Mouse (Mus musculus) hindbrain, postnatal 0 days (tissue): ENCODE data around the gene Bivm. TPM values are rescaled to one million over a fixed set of nuclear protein-coding genes. Genes with fewer than 3 reads are reported as not detected.

Source experiments
- ATAC-seq: fragments of 200-750 bp; cut with Nextera tagmentation; 2 replicates; pipeline ENCODE4 v1.8.0; 2017; ENCODE audit warnings: mild to moderate bottlenecking, moderate TSS enrichment, moderate library complexity
- DNase-seq: peaks from one replicate; pipeline ENCODE4 v3.0.0-alpha.2; 2015; ENCODE audit warnings: low spot score
- H3K27ac ChIP-seq: fragments of 300-500 bp; sonication (generic); 2 replicates; pipeline ENCODE4 v1.5.1; 2014; ENCODE audit warnings: mild to moderate bottlenecking
- H3K27me3 ChIP-seq: fragments of 300-500 bp; sonication (generic); 2 replicates; pipeline ENCODE4 v1.6.1; 2014; ENCODE audit warnings: low read length, mixed read lengths; ENCODE audit not compliant: insufficient read depth
- H3K36me3 ChIP-seq: fragments of 300-500 bp; sonication (generic); 2 replicates; pipeline ENCODE4 v1.6.1; 2014; ENCODE audit warnings: low read length, mixed read lengths; ENCODE audit not compliant: insufficient read depth
- H3K4me1 ChIP-seq: fragments of 300-500 bp; sonication (generic); 2 replicates; pipeline ENCODE4 v1.6.1; 2014; ENCODE audit warnings: antibody characterized with exemption, low read length, mixed read lengths; ENCODE audit not compliant: insufficient read depth
- H3K4me2 ChIP-seq: fragments of 300-500 bp; sonication (generic); 2 replicates; pipeline ENCODE4 v1.6.1; 2014; ENCODE audit warnings: low read depth, mild to moderate bottlenecking, low read length, moderate library complexity, mixed read lengths
- H3K4me3 ChIP-seq: fragments of 300-500 bp; sonication (generic); 2 replicates; pipeline ENCODE4 v1.5.1; 2014; ENCODE audit warnings: low read length
- H3K9ac ChIP-seq: fragments of 300-500 bp; sonication (generic); replicated peaks from 2 replicates; pipeline ENCODE4 v1.6.1; 2014; ENCODE audit warnings: mild to moderate bottlenecking, low read length, moderate library complexity, mixed read lengths
- H3K9me3 ChIP-seq: fragments of 300-500 bp; sonication (generic); 2 replicates; pipeline ENCODE4 v1.6.1; 2016; ENCODE audit warnings: low read length, mixed read lengths
- CTCF ChIP-seq: IDR thresholded peaks from 2 replicates; pipeline ENCODE4 v1.5.1; 2016; ENCODE audit warnings: antibody characterized with exemption, control low read depth, low read depth
- WGBS: fragments of 180-500 bp; shearing (Covaris S2); extraction: QIAGEN DNeasy Blood & Tissue Kit; methylation state at CpG from one replicate; pipeline ENCODE4 v1.1.7; 2014; 5-methylcytosine and 5-hydroxymethylcytosine counted together
- polyA plus RNA-seq: library from polyadenylated mRNA; unstranded; fragments of >200 nt; fragmentation: Nextera tagmentation; extraction: Ambion mirVana; gene quantifications from 2 replicates; pipeline ENCODE4 v1.2.1, GENCODE M21; 2015
- total RNA-seq: library from RNA; depleted of rRNA; stranded (reverse); fragments of >200 nt; gene quantifications from 2 replicates; pipeline ENCODE4 v1.2.3, GENCODE M21; 2014

Bivm gene
- total and polyA plus RNA-seq, 2 experiments from 2014 or later = 21.3 to 28.0 TPM

DNA sequence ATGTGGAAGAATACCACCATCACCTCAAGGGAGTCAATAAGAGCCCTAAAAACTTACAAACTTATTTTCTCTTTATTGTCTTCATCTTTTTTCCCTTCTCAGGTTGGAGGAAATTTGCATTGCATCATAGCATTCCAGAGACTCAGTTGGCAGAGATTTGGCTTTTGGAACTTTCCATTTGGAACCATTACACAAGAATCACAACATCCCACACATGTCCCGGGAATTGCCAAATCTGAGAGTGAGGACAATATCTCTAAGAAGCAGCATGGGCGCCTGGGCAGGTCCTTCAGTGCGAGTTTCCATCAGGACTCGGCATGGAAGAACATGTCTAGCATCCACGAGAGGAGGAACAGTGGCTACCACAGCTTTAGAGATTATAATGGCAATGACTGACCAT lies 24.0 kb downstream of the Bivm start:
- no peak overlapping the region for H3K4me3 ChIP-seq
- H3K36me3 ChIP-seq = peaks cover 18% of the 10 kb centered on the region
- H3K9ac ChIP-seq = no peak overlapping the region
- H3K27me3 ChIP-seq = no peaks in the 10 kb centered on the region
- no peak overlapping the region for H3K4me2 ChIP-seq
- no peak for ATAC-seq
- WGBS = 92% methylated on average over 5 of the region's 5 CpGs
- no peaks in the 10 kb centered on the region for H3K9me3 ChIP-seq
- DNase-seq = no peak
- no peak overlapping the region for H3K27ac ChIP-seq
- TF ChIP-seq CTCF = no peak
- H3K4me1 ChIP-seq = no peaks in the 10 kb centered on the region

DNA sequence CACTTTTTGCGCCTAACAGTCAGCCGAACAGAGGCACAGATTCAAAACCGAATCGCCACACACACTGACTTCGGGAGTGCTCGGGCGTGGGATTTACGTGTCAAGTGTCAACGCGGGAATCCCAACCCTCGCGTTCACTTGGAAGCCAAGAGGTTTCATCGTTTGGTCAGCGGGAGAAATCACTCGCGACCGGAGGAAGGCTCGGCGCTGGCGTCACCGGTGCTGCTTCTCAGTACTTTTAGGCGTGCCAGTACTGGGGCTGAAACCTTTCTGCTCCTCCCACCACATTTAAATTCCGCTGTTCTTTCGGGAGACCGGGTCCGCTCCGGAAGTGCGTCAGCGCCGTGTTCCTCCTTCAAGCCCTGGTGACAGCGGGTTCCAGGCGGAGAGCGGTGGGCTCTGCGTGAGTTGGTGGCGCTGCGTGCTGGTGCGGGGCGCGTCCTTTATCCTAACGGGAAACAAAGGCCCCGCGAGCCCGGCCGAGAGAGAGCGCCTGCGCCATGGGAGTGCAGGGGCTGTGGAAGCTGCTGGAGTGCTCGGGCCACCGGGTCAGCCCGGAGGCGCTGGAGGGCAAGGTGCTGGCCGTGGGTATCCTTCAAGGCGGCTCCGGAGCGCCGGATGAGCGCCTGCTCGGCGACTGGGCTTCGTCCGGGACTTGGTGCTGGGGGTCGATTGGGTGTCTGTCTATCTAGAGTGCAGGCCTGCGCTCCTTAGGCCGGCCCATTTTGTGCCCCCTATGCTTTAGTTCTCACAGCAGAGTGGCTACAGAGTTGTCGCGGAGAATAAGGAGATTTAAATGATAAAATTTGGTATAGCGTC lies 29.0 kb downstream of the Bivm start, which contains the start of gene Ercc5:
Ercc5 (plus strand) TSS at position 182 of the 819 bp plus-strand sequence.
- Histone ChIP-seq H3K9me3 (no peaks in the 10 kb centered on the region), H3K4me3 (peak within 1 kb of the TSS; percentile 92), H3K27me3 (no peaks in the 10 kb centered on the region), H3K27ac (peak within 1 kb of the TSS; percentile 98), H3K4me2 (peak within 1 kb of the TSS; percentile 73), H3K36me3 (peaks cover 11% of the 10 kb centered on the region), H3K4me1 (0 out of 2 replicates have a peak, but pooled peaks cover 3% of the 10 kb centered on the region), H3K9ac (peak within 1 kb of the TSS; percentile 96)
- ATAC-seq (peak; percentile 97), DNase-seq (peak; percentile 94)
- no peak for TF ChIP-seq CTCF
- WGBS = under 1% methylated on average over 65 of the region's 66 CpGs

DNA sequence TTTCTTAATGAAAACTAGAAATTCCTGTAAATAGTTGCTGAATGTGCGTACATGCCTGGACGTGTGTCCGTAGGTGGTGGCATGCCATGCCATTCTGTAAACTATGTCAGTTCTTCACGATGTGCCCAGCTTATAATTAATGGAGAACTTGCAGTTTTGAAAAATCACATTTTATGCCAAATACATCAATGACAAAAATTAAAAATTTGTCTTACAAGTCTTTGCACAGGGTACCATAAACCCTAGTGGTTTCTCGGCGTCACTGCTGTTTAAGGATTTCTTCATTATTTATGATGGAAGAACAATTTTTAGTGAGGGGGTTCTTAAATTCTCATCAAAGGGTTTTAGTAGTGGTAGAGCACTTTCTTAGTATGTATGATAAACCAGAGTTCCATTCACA lies 29.9 kb downstream of the Bivm start:
- Histone ChIP-seq H3K27ac (no peak overlapping the region), H3K27me3 (no peaks in the 10 kb centered on the region), H3K4me2 (peak overlapping the region; percentile 73), H3K36me3 (peaks cover 4% of the 10 kb centered on the region), H3K9me3 (no peaks in the 10 kb centered on the region), H3K4me3 (peak overlapping the region; percentile 92), H3K4me1 (0 out of 2 replicates have a peak, but pooled peaks cover 3% of the 10 kb centered on the region), H3K9ac (peak overlapping the region; percentile 96)
- peak; percentile 50 for TF ChIP-seq CTCF
- peak; percentile 10 for DNase-seq
- WGBS = 17% methylated on average over 6 of the region's 6 CpGs
- no peak for ATAC-seq

DNA sequence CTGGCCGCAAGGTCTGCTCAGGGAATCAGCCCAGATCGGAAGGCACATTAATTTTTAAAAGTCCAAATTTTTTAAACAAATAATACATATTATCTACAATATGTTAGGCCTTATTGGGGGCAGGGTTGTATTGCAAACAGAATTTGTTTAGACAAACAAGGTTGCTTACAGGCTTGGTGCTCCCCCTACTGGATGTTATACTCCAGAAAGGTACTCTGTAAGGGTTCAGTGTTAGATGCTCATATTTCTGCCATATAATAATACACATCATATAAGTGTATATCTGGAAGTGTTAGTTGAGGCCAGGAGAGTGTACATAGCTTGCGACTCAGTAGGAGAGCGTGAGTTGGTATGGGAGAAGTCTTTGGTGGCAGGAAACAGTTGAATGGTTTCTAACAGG lies 36.5 kb downstream of the Bivm start:
- Histone ChIP-seq H3K4me1 (no peaks in the 10 kb centered on the region), H3K4me2 (no peak overlapping the region), H3K27ac (no peak overlapping the region), H3K27me3 (no peaks in the 10 kb centered on the region), H3K9ac (no peak overlapping the region), H3K4me3 (no peak overlapping the region), H3K36me3 (peaks cover 24% of the 10 kb centered on the region), H3K9me3 (no peaks in the 10 kb centered on the region)
- DNase-seq (peak; percentile 37), ATAC-seq (peak; percentile 43; the same call in 1 of the 2 replicates)
- 97% methylated on average over 4 of the region's 4 CpGs for WGBS
- peak; percentile 46 for TF ChIP-seq CTCF

DNA sequence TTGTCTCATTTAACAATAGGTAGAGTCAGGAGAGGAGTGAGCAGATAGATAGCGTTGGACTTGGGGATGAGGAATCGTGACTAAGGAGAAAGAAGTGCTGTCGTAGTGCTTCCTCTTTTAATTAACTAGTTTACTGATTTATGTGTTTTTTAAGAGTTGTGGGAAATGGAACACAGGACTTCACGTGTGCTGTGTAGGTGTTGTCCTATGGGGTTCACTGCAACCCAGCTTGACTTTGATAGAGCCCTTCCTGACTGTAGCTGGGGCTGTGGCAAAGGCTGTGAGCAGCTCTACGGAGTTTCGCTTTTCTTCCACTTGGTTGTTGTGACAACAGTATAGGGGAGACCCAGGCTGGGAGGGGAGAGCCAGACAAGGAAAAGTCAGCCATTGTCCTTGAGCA lies 39.6 kb downstream of the Bivm start:
- Histone ChIP-seq H3K4me2 (no peak overlapping the region), H3K27ac (no peak overlapping the region), H3K4me3 (no peak overlapping the region), H3K4me1 (no peaks in the 10 kb centered on the region), H3K9me3 (no peaks in the 10 kb centered on the region), H3K9ac (no peak overlapping the region), H3K36me3 (peaks cover 45% of the 10 kb centered on the region), H3K27me3 (no peaks in the 10 kb centered on the region)
- 82% methylated on average over 6 of the region's 6 CpGs for WGBS
- ATAC-seq (no peak), DNase-seq (no peak)
- TF ChIP-seq CTCF = no peak

DNA sequence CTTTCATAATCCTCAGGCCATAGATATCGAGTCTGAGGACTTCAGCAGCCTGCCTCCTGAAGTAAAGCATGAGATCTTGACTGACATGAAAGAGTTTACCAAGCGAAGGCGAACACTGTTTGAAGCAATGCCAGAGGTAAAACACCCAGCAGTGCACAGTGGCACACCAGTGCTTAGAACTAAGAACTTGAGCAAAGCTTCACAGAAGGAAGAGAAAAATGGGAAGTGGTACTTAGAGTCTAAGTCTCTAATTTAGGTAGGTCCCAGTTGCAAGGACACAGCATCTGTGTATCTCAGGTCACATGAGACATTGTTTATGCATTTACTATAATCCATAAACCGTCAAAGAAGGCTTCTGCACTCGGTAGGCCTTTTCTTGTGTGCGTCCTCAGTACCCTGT lies 43.1 kb downstream of the Bivm start:
- H3K36me3 ChIP-seq = peaks cover 56% of the 10 kb centered on the region
- H3K4me1 ChIP-seq = no peaks in the 10 kb centered on the region
- DNase-seq = no peak
- no peak overlapping the region for H3K4me3 ChIP-seq
- no peaks in the 10 kb centered on the region for H3K27me3 ChIP-seq
- TF ChIP-seq CTCF = no peak
- no peak overlapping the region for H3K27ac ChIP-seq
- 92% methylated on average over 6 of the region's 6 CpGs for whole genome bisulfite sequencing
- H3K9me3 ChIP-seq = no peaks in the 10 kb centered on the region
- no peak for ATAC-seq
- H3K4me2 ChIP-seq = no peak overlapping the region
- H3K9ac ChIP-seq = no peak overlapping the region

DNA sequence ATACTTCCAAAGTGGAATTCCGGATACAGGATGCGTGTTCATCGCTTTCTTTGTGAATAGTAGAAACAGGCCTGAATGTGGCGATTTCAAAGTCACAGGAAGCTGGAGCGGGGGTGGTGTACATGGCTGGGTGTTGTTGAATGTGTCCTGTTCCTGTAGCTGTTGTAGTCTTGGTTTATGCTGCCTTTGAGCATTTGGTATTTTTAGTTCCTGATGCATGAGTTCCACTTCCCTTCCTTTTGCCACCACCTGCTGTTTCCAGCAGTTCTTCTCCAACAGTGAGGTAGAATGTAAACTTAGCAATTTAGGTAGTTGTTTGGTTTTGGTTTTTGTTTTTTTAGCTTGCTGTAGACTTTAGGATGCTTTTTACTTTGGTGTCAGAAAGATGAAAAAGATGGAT lies 43.6 kb downstream of the Bivm start:
- WGBS = 97% methylated on average over 5 of the region's 5 CpGs
- peaks cover 61% of the 10 kb centered on the region for H3K36me3 ChIP-seq
- no peaks in the 10 kb centered on the region for H3K4me1 ChIP-seq
- no peak overlapping the region for H3K4me2 ChIP-seq
- no peak overlapping the region for H3K9ac ChIP-seq
- H3K27me3 ChIP-seq = no peaks in the 10 kb centered on the region
- no peak overlapping the region for H3K27ac ChIP-seq
- H3K4me3 ChIP-seq = no peak overlapping the region
- DNase-seq (no peak), ATAC-seq (no peak)
- TF ChIP-seq CTCF = no peak
- no peaks in the 10 kb centered on the region for H3K9me3 ChIP-seq
